Mouse (Mus musculus): Measurements from ENCODE around the gene Hoxb8. TPM values are rescaled to one million over a fixed set of nuclear protein-coding genes. Genes with fewer than 3 reads are reported as not detected.

The Hoxb8 gene
- polyA plus RNA-seq, 2 experiments = 0.43 to 2.1 TPM

DNA sequence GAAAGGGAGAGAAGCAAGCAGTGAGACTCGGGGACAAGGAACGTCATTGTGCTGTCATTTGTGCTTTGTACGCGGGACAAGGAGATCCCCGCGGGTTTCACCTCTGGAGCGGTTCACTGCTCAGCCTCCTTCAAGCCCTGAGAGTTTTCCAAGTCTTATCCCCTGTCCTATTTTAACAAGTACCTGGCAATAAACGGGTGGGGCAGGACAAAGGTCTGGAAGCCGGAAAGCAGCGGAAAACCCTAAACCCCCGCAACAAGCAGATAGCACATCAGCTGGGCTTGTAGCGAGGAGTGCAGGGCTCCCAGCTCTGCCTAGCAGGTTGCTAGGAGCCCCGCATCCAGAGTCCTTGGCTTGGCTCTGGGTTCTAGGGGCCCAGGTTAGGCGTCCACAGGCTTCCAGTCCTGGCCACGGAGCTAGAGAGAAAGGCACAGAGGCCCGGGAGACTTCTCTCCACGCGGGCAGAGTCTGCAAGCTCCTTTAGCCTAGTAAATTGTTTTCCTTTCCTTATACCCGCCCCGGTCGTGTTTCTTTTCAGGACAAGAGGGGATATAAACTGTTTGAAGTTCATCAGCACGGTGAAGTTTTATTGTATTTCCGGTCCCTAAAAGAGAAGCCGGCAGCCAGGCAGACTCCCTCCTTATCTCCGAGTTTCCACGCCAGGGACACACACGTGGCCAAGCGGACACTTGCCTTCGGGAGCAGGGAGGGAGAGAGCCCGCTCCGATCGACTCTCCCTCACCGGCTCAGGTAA lies 17.9 kb upstream of the Hoxb8 start:
- H3K4me1 ChIP-seq (ENCODE audit: control insufficient read depth, insufficient read depth, low read length) = 0 out of 2 replicates have a peak, but pooled peaks cover 7% of the 10 kb centered on the region
- no peaks in the 10 kb centered on the region for H3K36me3 ChIP-seq (ENCODE audit: control insufficient read depth, insufficient read depth, low read length)
- no peak overlapping the region for H3K27ac ChIP-seq (replicated peaks; ENCODE audit: low read depth, low read length)
- H3K27me3 ChIP-seq (ENCODE audit: control insufficient read depth, insufficient read depth, low read length) = peaks cover 95% of the 10 kb centered on the region
- no peaks in the 10 kb centered on the region for H3K9me3 ChIP-seq (ENCODE audit: control insufficient read depth, low read length)
- TF ChIP-seq POLR2A (IDR thresholded peaks at IDR 0.05; ENCODE audit: borderline replicate concordance, extremely low read depth, insufficient read depth, insufficient read length) = no peak
- DNase-seq (ENCODE audit: low spot score) = no peak
- 13% methylated on average over 33 of the region's 33 CpGs for WGBS
- no peak overlapping the region for H3K4me2 ChIP-seq (replicated peaks; ENCODE audit: low read depth, low read length, severe bottlenecking)
- H3K9ac ChIP-seq (ENCODE audit: low read depth, low read length, severe bottlenecking) = no peak overlapping the region
- ATAC-seq (ENCODE audit: low FRiP score, low read depth) = no peak
- no peak overlapping the region for H3K4me3 ChIP-seq (replicated peaks; ENCODE audit: low read length)

DNA sequence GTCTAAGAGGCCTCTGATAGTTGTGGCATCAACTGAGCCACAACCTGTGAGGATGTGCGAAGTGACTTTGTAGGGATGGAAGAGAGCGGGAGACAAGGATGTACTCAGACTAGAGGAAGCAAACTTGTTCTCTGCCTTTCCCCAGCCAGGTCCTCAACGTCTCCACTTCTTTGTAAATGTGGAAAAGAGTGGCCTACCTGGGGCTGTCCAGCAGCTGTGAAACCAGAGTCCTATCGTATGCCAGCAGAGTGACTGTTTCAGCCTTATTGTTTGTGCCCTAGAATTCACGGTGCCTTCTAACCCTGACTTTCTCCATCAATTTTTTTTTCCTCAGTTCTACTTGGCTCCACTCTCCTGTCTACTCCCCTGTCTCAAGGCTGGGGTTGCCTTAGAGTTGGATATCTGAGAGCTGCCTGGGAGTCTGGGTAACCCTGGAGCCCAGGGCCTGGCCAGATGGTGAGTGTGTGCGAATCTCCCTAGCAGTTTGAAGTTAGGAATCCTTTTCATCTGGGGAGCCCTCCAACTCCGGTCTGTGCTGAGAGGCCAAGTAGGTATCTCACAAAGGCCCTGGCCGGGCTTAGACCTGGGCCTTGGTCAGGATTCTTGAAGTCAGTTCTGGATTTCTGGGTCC lies 17.2 kb upstream of the Hoxb8 start:
- no peaks in the 10 kb centered on the region for H3K9me3 ChIP-seq (ENCODE audit: control insufficient read depth, low read length)
- no peak for DNase-seq (ENCODE audit: low spot score)
- no peak for TF ChIP-seq POLR2A (IDR thresholded peaks at IDR 0.05; ENCODE audit: borderline replicate concordance, extremely low read depth, insufficient read depth, insufficient read length)

DNA sequence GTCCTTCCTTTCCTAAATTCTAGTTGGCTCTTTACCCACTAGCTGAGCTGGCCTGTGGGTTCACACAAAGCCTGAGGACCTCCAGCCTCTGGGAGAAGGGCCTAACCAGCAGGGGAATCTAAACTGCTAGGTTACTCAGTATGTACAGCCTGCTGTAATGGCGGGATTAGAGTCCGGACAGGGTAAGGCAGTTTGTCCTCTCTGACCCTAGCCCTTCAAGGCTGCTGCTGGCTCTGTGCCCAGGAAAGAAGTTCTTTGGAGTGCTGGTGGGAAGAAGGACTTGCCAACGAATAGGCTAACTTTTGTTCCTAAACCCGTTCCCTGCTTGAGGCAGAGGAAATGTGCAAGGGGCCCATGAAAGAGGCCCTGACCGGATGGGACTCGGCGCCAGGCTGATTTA lies 15.8 kb upstream of the Hoxb8 start:
- peaks cover 96% of the 10 kb centered on the region for H3K27me3 ChIP-seq (ENCODE audit: control insufficient read depth, insufficient read depth, low read length)
- no peak overlapping the region for H3K27ac ChIP-seq (replicated peaks; ENCODE audit: low read depth, low read length)
- no peak overlapping the region for H3K9ac ChIP-seq (ENCODE audit: low read depth, low read length, severe bottlenecking)
- no peak overlapping the region for H3K4me2 ChIP-seq (replicated peaks; ENCODE audit: low read depth, low read length, severe bottlenecking)
- WGBS = 5% methylated on average over 7 of the region's 7 CpGs
- TF ChIP-seq POLR2A (IDR thresholded peaks at IDR 0.05; ENCODE audit: borderline replicate concordance, extremely low read depth, insufficient read depth, insufficient read length) = no peak
- no peak for ATAC-seq (ENCODE audit: low FRiP score, low read depth)
- no peak for DNase-seq (ENCODE audit: low spot score)
- H3K36me3 ChIP-seq (ENCODE audit: control insufficient read depth, insufficient read depth, low read length) = no peaks in the 10 kb centered on the region
- H3K4me1 ChIP-seq (ENCODE audit: control insufficient read depth, insufficient read depth, low read length) = 0 out of 2 replicates have a peak, but pooled peaks cover 3% of the 10 kb centered on the region
- H3K4me3 ChIP-seq (replicated peaks; ENCODE audit: low read length) = no peak overlapping the region
- H3K9me3 ChIP-seq (ENCODE audit: control insufficient read depth, low read length) = no peaks in the 10 kb centered on the region

More for the DNA sequence above, 17.2 kb upstream of the Hoxb8 start:
- Histone ChIP-seq H3K4me2 (replicated peaks; ENCODE audit: low read depth, low read length, severe bottlenecking) (no peak overlapping the region), H3K4me1 (ENCODE audit: control insufficient read depth, insufficient read depth, low read length) (0 out of 2 replicates have a peak, but pooled peaks cover 7% of the 10 kb centered on the region), H3K36me3 (ENCODE audit: control insufficient read depth, insufficient read depth, low read length) (no peaks in the 10 kb centered on the region), H3K9ac (ENCODE audit: low read depth, low read length, severe bottlenecking) (no peak overlapping the region), H3K27me3 (ENCODE audit: control insufficient read depth, insufficient read depth, low read length) (peaks cover 95% of the 10 kb centered on the region), H3K4me3 (replicated peaks; ENCODE audit: low read length) (no peak overlapping the region), H3K27ac (replicated peaks; ENCODE audit: low read depth, low read length) (no peak overlapping the region)
- 22% methylated on average over 8 of the region's 8 CpGs for WGBS
- ATAC-seq (ENCODE audit: low FRiP score, low read depth) = no peak

DNA sequence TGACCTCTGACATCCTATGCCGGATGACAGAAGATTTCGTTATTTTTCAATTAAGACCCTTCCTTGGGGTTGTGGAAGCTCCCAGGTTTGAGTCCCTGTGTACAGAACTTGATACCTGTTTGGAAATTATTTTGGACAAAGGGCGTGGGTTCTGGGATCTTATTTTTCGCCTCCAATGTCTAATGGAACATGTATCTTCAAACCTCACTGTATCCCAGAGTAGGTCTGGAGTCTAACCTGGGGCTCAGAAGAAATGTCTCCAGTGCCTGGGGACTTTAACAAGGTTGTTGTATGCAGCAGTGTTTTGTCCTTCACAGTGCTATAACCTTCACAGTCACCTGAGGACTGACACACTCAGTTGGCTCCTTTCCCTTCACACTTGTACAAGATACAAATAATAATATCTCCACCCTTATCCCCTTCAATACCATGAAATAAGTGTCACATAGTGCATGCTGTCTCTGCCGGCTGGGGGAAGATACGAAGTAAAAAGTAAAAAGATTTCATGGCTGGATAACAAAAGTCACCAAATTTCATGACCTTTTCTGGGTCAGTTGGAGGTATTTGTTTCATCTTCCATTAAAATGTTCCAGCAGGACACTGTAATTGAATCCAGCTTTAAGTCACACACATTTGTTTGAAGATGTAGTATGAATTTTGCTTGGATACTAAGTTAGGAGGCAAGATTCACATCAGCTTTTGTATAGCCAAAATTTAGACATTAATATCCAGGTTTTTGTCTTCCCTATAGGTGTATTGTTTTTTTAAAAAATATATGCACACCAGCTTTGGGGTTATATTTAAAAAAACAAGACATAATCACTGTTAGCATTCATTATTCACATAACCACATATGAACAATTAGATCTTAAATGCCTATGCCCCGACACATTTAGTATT lies 14.4 kb upstream of the Hoxb8 start:
- no peak overlapping the region for H3K4me2 ChIP-seq (replicated peaks; ENCODE audit: low read depth, low read length, severe bottlenecking)
- no peak overlapping the region for H3K4me3 ChIP-seq (replicated peaks; ENCODE audit: low read length)
- no peaks in the 10 kb centered on the region for H3K9me3 ChIP-seq (ENCODE audit: control insufficient read depth, low read length)
- no peaks in the 10 kb centered on the region for H3K36me3 ChIP-seq (ENCODE audit: control insufficient read depth, insufficient read depth, low read length)
- DNase-seq (ENCODE audit: low spot score) (no peak), ATAC-seq (ENCODE audit: low FRiP score, low read depth) (no peak)
- H3K9ac ChIP-seq (ENCODE audit: low read depth, low read length, severe bottlenecking) = no peak overlapping the region
- H3K4me1 ChIP-seq (ENCODE audit: control insufficient read depth, insufficient read depth, low read length) = no peaks in the 10 kb centered on the region
- peaks cover 97% of the 10 kb centered on the region for H3K27me3 ChIP-seq (ENCODE audit: control insufficient read depth, insufficient read depth, low read length)
- no peak overlapping the region for H3K27ac ChIP-seq (replicated peaks; ENCODE audit: low read depth, low read length)
- no peak for TF ChIP-seq POLR2A (IDR thresholded peaks at IDR 0.05; ENCODE audit: borderline replicate concordance, extremely low read depth, insufficient read depth, insufficient read length)
- WGBS = 29% methylated on average over 7 of the region's 7 CpGs

All from limb, embryonic 14.5 days (tissue).